Mouse (Mus musculus) neural tube, embryonic 12.5 days (tissue): ENCODE measurements around the gene Igsf21. TPM values are rescaled to one million over a fixed set of nuclear protein-coding genes. Genes with fewer than 3 reads are reported as not detected.

ENCODE experiments used
- ATAC-seq: fragments of 200-750 bp; cut with Nextera tagmentation; 2 replicates; pipeline ENCODE4 v1.8.0; 2017; ENCODE audit warnings: low read depth, mild to moderate bottlenecking, moderate TSS enrichment, moderate library complexity; ENCODE audit not compliant: low FRiP score
- H3K27ac ChIP-seq: fragments of 300-500 bp; sonication (generic); 2 replicates; pipeline ENCODE4 v1.5.1; 2016
- H3K27me3 ChIP-seq: fragments of 300-500 bp; sonication (generic); replicated peaks from 2 replicates; pipeline ENCODE4 v1.6.1; 2016; ENCODE audit warnings: mild to moderate bottlenecking
- H3K36me3 ChIP-seq: fragments of 300-500 bp; sonication (generic); 2 replicates; pipeline ENCODE4 v1.6.1; 2016; ENCODE audit warnings: mild to moderate bottlenecking
- H3K4me1 ChIP-seq: fragments of 300-500 bp; sonication (generic); 2 replicates; pipeline ENCODE4 v1.6.1; 2016
- H3K4me2 ChIP-seq: fragments of 300-500 bp; sonication (generic); replicated peaks from 2 replicates; pipeline ENCODE4 v1.6.1; 2016; ENCODE audit warnings: mild to moderate bottlenecking
- H3K4me3 ChIP-seq: fragments of 300-500 bp; sonication (generic); 2 replicates; pipeline ENCODE4 v1.5.1; 2016
- H3K9ac ChIP-seq: fragments of 300-500 bp; sonication (generic); 2 replicates; pipeline ENCODE4 v1.6.1; 2016; ENCODE audit warnings: mild to moderate bottlenecking
- H3K9me3 ChIP-seq: fragments of 300-500 bp; sonication (generic); 2 replicates; pipeline ENCODE4 v1.6.1; 2016; ENCODE audit warnings: mild to moderate bottlenecking
- WGBS: fragments of 180-500 bp; shearing (Covaris S2); methylation state at CpG from one replicate; pipeline ENCODE4 v1.1.7; 2016; 5-methylcytosine and 5-hydroxymethylcytosine counted together
- polyA plus RNA-seq: library from polyadenylated mRNA; unstranded; fragments of >200 nt; fragmentation: Nextera tagmentation; extraction: Ambion mirVana; gene quantifications from 2 replicates; pipeline ENCODE4 v1.2.1, GENCODE M21; 2016

The Igsf21 gene
- polyA plus RNA-seq, 1 experiment from 2014 or later = 25.5 TPM

DNA sequence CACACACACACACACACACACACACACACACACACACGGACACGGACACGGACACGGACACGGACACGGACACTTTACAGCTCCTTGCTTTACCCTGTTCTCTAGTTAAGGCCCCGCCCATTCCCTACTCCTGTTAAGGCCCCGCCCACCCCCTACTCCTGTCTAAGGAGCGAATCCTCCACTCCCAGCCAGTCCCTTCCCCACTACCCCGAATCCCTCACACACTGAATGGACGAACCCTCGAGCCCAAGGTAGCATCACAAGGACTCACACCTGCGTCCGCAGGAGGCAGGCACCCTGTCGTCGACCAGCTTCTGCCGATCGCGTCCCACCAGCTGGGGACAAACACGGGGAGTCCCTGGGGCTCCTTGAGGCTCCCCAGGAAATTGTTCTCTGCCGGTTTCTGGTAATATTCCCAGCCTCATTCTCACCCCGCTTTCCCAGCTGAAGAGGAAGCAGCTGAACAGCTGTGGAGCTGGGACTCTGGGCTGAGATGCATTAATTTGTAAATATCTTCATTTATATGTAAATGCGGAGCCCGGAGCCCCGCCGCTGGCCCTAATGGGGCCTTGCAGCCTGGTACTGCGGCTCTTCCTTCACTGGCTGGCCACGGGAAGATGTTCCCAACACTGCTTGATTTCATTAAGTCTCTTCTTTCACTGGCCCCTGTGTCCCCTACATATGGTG, 143.1 kb downstream of the Igsf21 start:
- Histone ChIP-seq H3K36me3 (no peaks in the 10 kb centered on the region), H3K9me3 (no peaks in the 10 kb centered on the region), H3K27me3 (peaks cover 4% of the 10 kb centered on the region; the same call in 1 of the 2 replicates), H3K4me1 (peaks cover 44% of the 10 kb centered on the region), H3K4me3 (0 out of 2 replicates have a peak overlapping the region, but pooled peaks have one; percentile 3), H3K4me2 (peak overlapping the region; percentile 58), H3K27ac (no peak overlapping the region), H3K9ac (no peak overlapping the region)
- WGBS = 1% methylated on average over 28 of the region's 28 CpGs
- ATAC-seq = peak; percentile 49

GRCm38 (mm10) chr4:140102581-140103200, 143.9 kb downstream of the Igsf21 start:
- Histone ChIP-seq H3K27me3 (0 out of 2 replicates have a peak, but pooled peaks cover under 1% of the 10 kb centered on the region), H3K4me3 (no peak overlapping the region), H3K36me3 (no peaks in the 10 kb centered on the region), H3K4me1 (peaks cover 43% of the 10 kb centered on the region), H3K27ac (no peak overlapping the region), H3K9me3 (no peaks in the 10 kb centered on the region), H3K9ac (no peak overlapping the region), H3K4me2 (peak overlapping the region; percentile 58; the same call in 1 of the 2 replicates)
- no peak; the same call in 1 of the 2 replicates for ATAC-seq
- 10% methylated on average over 11 of the region's 11 CpGs for WGBS

GRCm38 (mm10) chr4:140101106-140101505, 145.5 kb downstream of the Igsf21 start:
- no peak overlapping the region for H3K4me2 ChIP-seq
- no peak for ATAC-seq
- H3K36me3 ChIP-seq = no peaks in the 10 kb centered on the region
- H3K27ac ChIP-seq = no peak overlapping the region
- peaks cover 43% of the 10 kb centered on the region for H3K4me1 ChIP-seq
- no peaks in the 10 kb centered on the region for H3K9me3 ChIP-seq
- no peak overlapping the region for H3K4me3 ChIP-seq
- 79% methylated on average over 5 of the region's 5 CpGs for whole genome bisulfite sequencing
- no peak overlapping the region for H3K9ac ChIP-seq
- no peaks in the 10 kb centered on the region for H3K27me3 ChIP-seq

DNA sequence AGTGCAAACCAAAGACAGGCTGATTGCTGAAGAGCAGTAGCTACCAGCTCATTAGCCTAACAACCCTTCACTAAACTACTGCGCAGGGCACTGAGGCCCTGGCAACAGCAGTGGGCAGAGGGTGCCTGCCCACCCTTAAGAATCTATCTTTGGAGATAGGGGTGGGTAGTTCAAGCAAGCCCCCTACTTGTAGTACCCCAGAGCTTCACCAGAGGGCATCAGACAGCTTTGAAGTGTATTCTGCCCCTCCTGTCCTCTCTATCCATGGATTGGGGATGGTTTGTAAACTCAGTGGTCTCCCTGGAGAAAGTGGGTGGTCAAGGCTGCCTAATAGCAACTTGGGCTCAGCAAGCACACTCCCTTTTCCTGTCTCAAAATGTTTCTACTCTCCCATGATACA, 146.4 kb downstream of the Igsf21 start:
- no peak overlapping the region for H3K27ac ChIP-seq
- no peak overlapping the region for H3K4me3 ChIP-seq
- no peaks in the 10 kb centered on the region for H3K9me3 ChIP-seq
- H3K27me3 ChIP-seq = no peaks in the 10 kb centered on the region
- no peak overlapping the region for H3K4me2 ChIP-seq
- no peak for ATAC-seq
- no peak overlapping the region for H3K9ac ChIP-seq
- H3K36me3 ChIP-seq = no peaks in the 10 kb centered on the region
- H3K4me1 ChIP-seq = peaks cover 40% of the 10 kb centered on the region
- 56% methylated on average over 1 of the region's 1 CpGs for WGBS

DNA sequence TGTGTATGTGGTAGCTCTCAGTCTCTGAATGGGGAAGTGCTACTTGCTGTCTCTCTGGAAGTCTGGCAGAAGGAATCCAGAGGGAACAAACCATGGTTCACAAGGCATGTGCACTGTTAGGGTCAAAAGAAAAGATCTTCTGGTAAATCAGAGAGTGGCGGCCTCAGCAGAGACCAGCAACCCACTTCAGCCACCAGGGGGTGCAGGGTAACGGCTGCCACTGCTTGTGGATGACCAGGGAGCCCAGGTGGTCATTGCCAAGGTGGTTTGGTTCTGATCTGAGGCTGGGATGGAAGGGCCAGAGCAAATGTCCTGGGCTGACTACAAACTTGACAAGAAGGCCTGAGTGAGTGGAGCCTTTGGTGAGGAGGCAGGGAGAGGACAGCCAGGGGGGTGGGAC, 150.3 kb downstream of the Igsf21 start:
- H3K9me3 ChIP-seq = no peaks in the 10 kb centered on the region
- peaks cover 17% of the 10 kb centered on the region; the same call in 1 of the 2 replicates for H3K4me1 ChIP-seq
- H3K4me3 ChIP-seq = no peak overlapping the region
- no peak overlapping the region for H3K27ac ChIP-seq
- no peaks in the 10 kb centered on the region for H3K36me3 ChIP-seq
- no peak overlapping the region for H3K9ac ChIP-seq
- H3K27me3 ChIP-seq = no peaks in the 10 kb centered on the region; the same call in 1 of the 2 replicates
- 69% methylated on average over 2 of the region's 2 CpGs for WGBS
- no peak overlapping the region for H3K4me2 ChIP-seq
- ATAC-seq = no peak

- Histone ChIP-seq H3K4me2 (no peak overlapping the region), H3K27me3 (no peaks in the 10 kb centered on the region; the same call in 1 of the 2 replicates), H3K4me3 (no peak overlapping the region), H3K36me3 (no peaks in the 10 kb centered on the region), H3K9ac (0 out of 2 replicates have a peak overlapping the region, but pooled peaks have one; percentile 23), H3K9me3 (no peaks in the 10 kb centered on the region), H3K27ac (no peak overlapping the region), H3K4me1 (peaks cover 7% of the 10 kb centered on the region; the same call in 1 of the 2 replicates)
- WGBS = 68% methylated on average over 2 of the region's 2 CpGs
- no peak for ATAC-seq
Observed at GRCm38 (mm10) chr4:140094835-140095234, 151.7 kb downstream of the Igsf21 start.

DNA sequence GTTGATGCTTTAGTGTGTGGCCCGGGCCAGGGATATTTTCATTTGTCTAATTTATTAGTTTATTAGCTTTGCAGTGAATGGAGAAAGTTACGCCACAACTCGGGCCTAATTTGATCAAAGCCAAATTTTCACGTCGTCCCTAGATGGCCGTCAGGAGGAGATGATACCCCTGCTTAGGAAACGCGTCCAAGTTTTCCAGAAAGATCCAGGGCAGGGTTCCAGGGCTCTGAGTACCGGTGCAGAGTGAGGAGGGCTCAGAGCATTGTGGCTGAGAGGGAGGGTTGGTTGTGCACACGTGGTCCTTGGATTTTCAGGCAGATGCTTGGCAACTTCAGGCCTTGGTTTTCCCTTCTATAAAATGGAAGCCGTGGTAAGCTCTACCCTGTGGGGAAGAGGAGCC, 154.2 kb downstream of the Igsf21 start:
- no peak overlapping the region for H3K4me3 ChIP-seq
- H3K27ac ChIP-seq = no peak overlapping the region
- no peaks in the 10 kb centered on the region; the same call in 1 of the 2 replicates for H3K27me3 ChIP-seq
- no peaks in the 10 kb centered on the region for H3K9me3 ChIP-seq
- WGBS = 71% methylated on average over 11 of the region's 11 CpGs
- no peak overlapping the region for H3K9ac ChIP-seq
- no peak for ATAC-seq
- H3K36me3 ChIP-seq = no peaks in the 10 kb centered on the region
- H3K4me1 ChIP-seq = peaks cover 6% of the 10 kb centered on the region; the same call in 1 of the 2 replicates
- H3K4me2 ChIP-seq = no peak overlapping the region

DNA sequence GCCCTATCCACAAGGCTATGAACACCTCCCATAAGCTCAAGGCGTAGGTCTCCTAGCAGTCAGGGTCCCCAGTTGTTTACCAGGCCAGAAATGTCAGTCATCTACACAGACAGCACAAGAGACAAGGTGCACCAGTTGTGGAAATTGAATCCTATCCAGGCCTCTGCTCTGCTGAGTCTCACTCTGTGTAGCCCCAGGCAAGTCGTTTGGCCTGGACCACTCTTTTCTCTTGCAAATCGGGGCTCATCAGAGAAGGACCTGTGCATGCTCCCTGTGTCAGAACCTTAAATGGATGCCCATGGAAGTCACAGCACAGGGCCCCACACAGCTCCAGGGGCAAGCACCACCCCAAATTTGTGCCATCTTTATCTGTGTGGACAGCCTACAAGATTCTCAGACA, 154.9 kb downstream of the Igsf21 start:
- Histone ChIP-seq H3K4me3 (no peak overlapping the region), H3K9me3 (no peaks in the 10 kb centered on the region), H3K4me2 (no peak overlapping the region), H3K27me3 (no peaks in the 10 kb centered on the region; the same call in 1 of the 2 replicates), H3K36me3 (no peaks in the 10 kb centered on the region), H3K4me1 (peaks cover 6% of the 10 kb centered on the region; the same call in 1 of the 2 replicates), H3K9ac (no peak overlapping the region), H3K27ac (no peak overlapping the region)
- no peak for ATAC-seq
- WGBS = 47% methylated on average over 3 of the region's 3 CpGs

DNA sequence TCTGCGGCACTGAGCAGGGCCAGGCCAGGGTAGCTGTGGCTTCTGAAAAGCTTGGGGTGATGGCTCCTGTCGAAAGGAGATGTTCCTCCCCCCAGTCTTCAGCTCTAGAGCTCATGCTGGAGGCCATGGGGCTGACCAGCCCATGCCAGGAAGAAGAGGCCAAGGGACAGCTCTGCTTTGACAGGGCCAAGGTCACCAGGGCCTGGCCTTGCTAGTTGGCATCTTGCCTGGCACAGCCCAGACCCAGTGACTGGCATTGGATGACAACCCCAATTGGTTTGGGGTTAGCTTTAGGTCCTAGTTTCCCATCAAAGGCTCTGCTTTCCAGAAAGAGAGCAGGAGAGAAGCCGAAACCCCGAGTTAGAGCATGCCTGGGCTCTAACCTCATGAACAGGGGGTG, 156.9 kb downstream of the Igsf21 start:
- Histone ChIP-seq H3K4me1 (peaks cover 4% of the 10 kb centered on the region), H3K36me3 (no peaks in the 10 kb centered on the region), H3K9me3 (no peaks in the 10 kb centered on the region), H3K9ac (no peak overlapping the region), H3K27me3 (no peaks in the 10 kb centered on the region; the same call in 1 of the 2 replicates), H3K4me3 (no peak overlapping the region), H3K4me2 (no peak overlapping the region), H3K27ac (no peak overlapping the region)
- ATAC-seq = no peak
- WGBS = 88% methylated on average over 4 of the region's 4 CpGs

DNA sequence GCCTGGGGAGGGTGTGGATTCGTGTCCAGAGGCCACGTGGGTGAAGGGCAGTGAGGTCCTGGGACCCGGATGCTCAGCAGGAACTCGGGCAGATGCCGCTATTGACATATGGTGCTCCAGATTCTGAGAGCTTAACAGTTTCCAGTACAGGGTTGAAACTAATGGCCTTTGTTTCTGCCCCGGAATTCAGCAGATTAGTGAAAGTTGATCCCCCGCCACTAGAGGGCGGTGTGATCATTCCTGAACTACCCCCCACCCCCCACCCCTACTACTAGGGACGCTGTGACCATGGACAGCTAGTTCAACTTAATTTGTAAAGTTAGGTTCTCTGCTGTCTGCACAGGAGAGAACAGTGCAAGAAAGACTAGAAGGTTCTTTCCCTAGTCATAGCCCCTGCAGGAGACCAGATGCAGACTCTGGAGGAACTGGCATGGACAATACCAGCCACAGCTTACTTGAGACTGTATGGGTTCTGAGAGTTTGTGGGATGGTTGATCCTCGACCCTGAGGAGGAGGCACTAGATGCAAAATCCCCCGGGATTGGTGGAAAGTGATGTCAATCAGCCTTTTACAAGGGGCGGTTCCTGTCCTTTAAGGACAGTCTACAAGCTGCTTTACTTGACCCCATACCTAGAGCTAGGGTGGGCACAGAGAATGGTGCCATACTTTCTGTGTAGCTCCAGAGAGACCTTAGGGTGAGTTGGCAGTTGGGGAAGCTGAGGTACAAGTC, 157.7 kb downstream of the Igsf21 start:
- 83% methylated on average over 12 of the region's 12 CpGs for WGBS
- Histone ChIP-seq H3K9me3 (no peaks in the 10 kb centered on the region), H3K27me3 (no peaks in the 10 kb centered on the region; the same call in 1 of the 2 replicates), H3K36me3 (no peaks in the 10 kb centered on the region), H3K4me1 (peaks cover 6% of the 10 kb centered on the region; the same call in 1 of the 2 replicates), H3K27ac (no peak overlapping the region), H3K9ac (no peak overlapping the region), H3K4me2 (no peak overlapping the region), H3K4me3 (no peak overlapping the region)
- ATAC-seq = no peak

DNA sequence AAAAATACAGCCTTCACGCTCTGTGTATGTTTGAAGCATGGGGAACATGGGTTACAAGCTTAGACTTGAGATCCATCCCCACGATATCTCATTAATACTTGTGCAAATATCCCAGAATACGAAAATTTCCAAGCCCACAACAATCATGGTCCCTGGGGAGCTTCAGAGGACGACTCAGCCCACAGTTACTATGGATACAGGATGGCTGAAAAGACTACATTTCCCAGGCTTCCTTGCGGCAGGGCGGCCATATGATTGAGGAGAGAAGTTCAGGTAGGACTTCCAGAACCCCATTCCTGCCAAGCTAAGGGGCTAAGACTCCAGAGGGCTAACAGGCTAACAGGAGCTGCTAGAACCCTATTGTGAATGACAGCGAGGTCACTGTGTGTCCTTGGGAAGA, 160.4 kb downstream of the Igsf21 start:
- no peaks in the 10 kb centered on the region for H3K36me3 ChIP-seq
- no peak overlapping the region for H3K4me3 ChIP-seq
- H3K4me1 ChIP-seq = peaks cover 6% of the 10 kb centered on the region; the same call in 1 of the 2 replicates
- no peak for ATAC-seq
- H3K9me3 ChIP-seq = no peaks in the 10 kb centered on the region
- H3K27ac ChIP-seq = no peak overlapping the region
- 56% methylated on average over 7 of the region's 7 CpGs for WGBS
- H3K4me2 ChIP-seq = no peak overlapping the region
- H3K9ac ChIP-seq = no peak overlapping the region
- H3K27me3 ChIP-seq = no peaks in the 10 kb centered on the region

- H3K36me3 ChIP-seq = no peaks in the 10 kb centered on the region
- WGBS = 65% methylated on average over 11 of the region's 11 CpGs
- no peak overlapping the region for H3K9ac ChIP-seq
- no peaks in the 10 kb centered on the region for H3K9me3 ChIP-seq
- ATAC-seq = no peak
- H3K4me1 ChIP-seq = peaks cover 6% of the 10 kb centered on the region; the same call in 1 of the 2 replicates
- no peak overlapping the region for H3K4me2 ChIP-seq
- no peak overlapping the region for H3K27ac ChIP-seq
- H3K27me3 ChIP-seq = no peaks in the 10 kb centered on the region
- H3K4me3 ChIP-seq = no peak overlapping the region
Observed at GRCm38 (mm10) chr4:140084521-140085011, 162.0 kb downstream of the Igsf21 start.
